Mouse (Mus musculus) liver, adult 2 months (tissue): ENCODE results near the gene Hnrnpul2. TPM values are rescaled to one million over a fixed set of nuclear protein-coding genes. Genes with fewer than 3 reads are reported as not detected.

Source experiments
- DNase-seq: peaks from one replicate; pipeline ENCODE4 v3.0.0-alpha.2; 2011; ENCODE audit warnings: low read depth, low spot score; ENCODE audit errors: extremely low read depth
- H3K27ac ChIP-seq: fragments of 200-500 bp; replicated peaks from 2 replicates; pipeline ENCODE4 v1.5.1; 2012; ENCODE audit warnings: low read depth, mild to moderate bottlenecking, control low read depth, inconsistent platforms, low read length; ENCODE audit not compliant: insufficient read depth
- H3K27me3 ChIP-seq: fragments of 200-500 bp; 2 replicates; pipeline ENCODE4 v1.6.1; 2012; ENCODE audit warnings: mild to moderate bottlenecking, moderate library complexity, low read length, inconsistent platforms; ENCODE audit not compliant: control insufficient read depth, insufficient read depth
- H3K36me3 ChIP-seq: fragments of 200-500 bp; 2 replicates; pipeline ENCODE4 v1.6.1; 2012; ENCODE audit warnings: low read length, inconsistent platforms; ENCODE audit not compliant: control insufficient read depth, insufficient read depth
- H3K4me1 ChIP-seq: fragments of 200-500 bp; 2 replicates; pipeline ENCODE4 v1.6.1; 2011; ENCODE audit warnings: low read length; ENCODE audit not compliant: control insufficient read depth, insufficient read depth
- H3K4me3 ChIP-seq: fragments of 200-500 bp; 2 replicates; pipeline ENCODE4 v1.5.1; 2011; ENCODE audit warnings: low read depth, mild to moderate bottlenecking, control low read depth, low read length, moderate library complexity; ENCODE audit not compliant: insufficient read depth
- H3K79me2 ChIP-seq: fragments of 200-500 bp; 2 replicates; pipeline ENCODE4 v1.6.1; 2012; ENCODE audit warnings: inconsistent platforms, mild to moderate bottlenecking, low read length, moderate library complexity; ENCODE audit not compliant: control insufficient read depth, insufficient read depth
- H3K9ac ChIP-seq: fragments of 200-500 bp; 2 replicates; pipeline ENCODE4 v1.6.1; 2012; ENCODE audit warnings: low read depth, mild to moderate bottlenecking, control low read depth, inconsistent platforms, low read length
- CTCF ChIP-seq: fragments of 200-500 bp; IDR thresholded peaks from 2 replicates; pipeline ENCODE4 v1.5.1; 2011; ENCODE audit warnings: low read depth, low read length, control low read depth
- POLR2A ChIP-seq: fragments of 200-500 bp; IDR thresholded peaks from 2 replicates; pipeline ENCODE4 v1.6.1; 2011; ENCODE audit warnings: low read length, control low read depth; ENCODE audit not compliant: insufficient read depth; ENCODE audit errors: extremely low read depth
- WGBS: fragments of 180-500 bp; shearing (Covaris S2); methylation state at CpG from one replicate; pipeline ENCODE4 v1.1.7; 2018; 5-methylcytosine and 5-hydroxymethylcytosine counted together
- polyA plus RNA-seq: library from polyadenylated mRNA; depleted of rRNA; stranded (reverse); fragments of >200 nt; gene quantifications from 2 replicates; pipeline ENCODE4 v1.2.3, GENCODE M21; 2012; rRNA removed
- total RNA-seq: library from RNA; depleted of rRNA; stranded (reverse); fragments of >200 nt; gene quantifications from 2 replicates; pipeline ENCODE4 v1.2.3, GENCODE M21; 2014; rRNA removed

Gene Hnrnpul2
- total and polyA plus RNA-seq, 2 experiments: 11.2 to 19.5 TPM

DNA sequence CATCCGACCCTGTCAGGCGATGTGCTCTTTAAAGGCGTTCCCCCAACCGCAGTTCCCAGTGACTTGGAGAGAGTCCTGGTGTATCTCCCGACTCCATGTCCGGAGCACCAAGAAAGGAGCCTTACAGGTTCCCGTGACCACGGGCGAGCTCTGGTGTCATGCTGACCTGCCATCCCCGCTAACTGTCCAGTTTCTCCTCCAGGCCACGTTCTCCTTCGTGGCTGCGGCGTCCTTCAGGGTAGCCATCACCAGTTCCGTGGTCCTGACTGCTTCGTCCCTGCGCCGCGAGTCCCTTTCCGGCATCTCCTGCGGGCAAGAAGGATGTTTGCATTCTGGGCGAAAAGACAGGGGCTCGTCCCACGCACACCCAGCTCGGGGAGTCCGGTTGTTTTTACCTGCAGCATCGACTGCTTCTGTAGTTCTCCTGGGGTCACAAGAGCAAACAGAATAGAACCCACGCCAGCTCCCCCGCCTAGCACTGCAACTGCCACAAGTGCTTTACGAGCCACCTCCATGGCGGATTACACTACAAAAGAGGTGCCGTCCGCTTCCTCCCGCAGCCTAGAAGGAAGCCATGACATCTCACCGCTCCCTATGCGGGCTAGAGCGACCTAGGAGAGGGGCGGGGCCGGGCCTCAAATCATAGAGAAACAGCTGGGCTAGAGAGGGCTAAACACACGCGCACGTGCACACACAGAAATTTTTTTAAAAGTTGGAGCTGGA is 60.7 kb downstream of the Hnrnpul2 start, which contains the start of gene Uqcc3:
Uqcc3 (minus strand) TSS at position 613 of the 723 bp plus-strand sequence.
- peak; percentile 73; the same call in 1 of the 2 replicates for TF ChIP-seq POLR2A
- no peak for TF ChIP-seq CTCF
- H3K9ac ChIP-seq: peak within 1 kb of the TSS; percentile 90
- H3K4me3 ChIP-seq: peak within 1 kb of the TSS; percentile 85
- peak within 1 kb of the TSS; percentile 70 for H3K27ac ChIP-seq
- peak; percentile 86 for DNase-seq
- under 1% methylated on average over 42 of the region's 42 CpGs for WGBS
- H3K27me3 ChIP-seq: no peaks in the 10 kb centered on the region
- peaks cover 3% of the 10 kb centered on the region for H3K36me3 ChIP-seq
- H3K79me2 ChIP-seq: no peaks in the 10 kb centered on the region
- H3K4me1 ChIP-seq: peaks cover 5% of the 10 kb centered on the region; the same call in 1 of the 2 replicates

DNA sequence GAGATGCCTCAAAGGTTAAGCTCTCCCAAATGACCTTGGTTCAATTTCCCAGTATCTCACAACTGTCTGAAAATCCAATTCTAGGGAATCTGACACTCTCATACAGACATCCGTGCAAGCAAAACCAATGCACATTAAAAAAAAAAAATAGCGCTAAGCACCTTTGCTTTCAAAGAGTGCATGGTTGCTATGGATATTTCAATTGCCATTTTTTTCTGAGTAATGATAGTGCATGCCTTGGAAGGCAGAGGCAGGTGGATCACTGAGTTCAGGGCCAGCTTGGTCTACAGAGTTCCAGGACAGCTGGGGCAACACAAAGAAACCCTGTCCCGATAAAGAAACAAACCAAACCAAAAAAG is 61.2 kb downstream of the Hnrnpul2 start:
- H3K4me3 ChIP-seq: peak overlapping the region; percentile 85; the same call in 1 of the 2 replicates
- H3K27ac ChIP-seq: no peak overlapping the region
- no peak for DNase-seq
- TF ChIP-seq CTCF (no peak), POLR2A (no peak)
- H3K4me1 ChIP-seq: peaks cover 5% of the 10 kb centered on the region; the same call in 1 of the 2 replicates
- H3K27me3 ChIP-seq: no peaks in the 10 kb centered on the region
- H3K79me2 ChIP-seq: no peaks in the 10 kb centered on the region
- WGBS: 4% methylated on average over 3 of the region's 3 CpGs
- no peak overlapping the region for H3K9ac ChIP-seq
- peaks cover 2% of the 10 kb centered on the region; the same call in 1 of the 2 replicates for H3K36me3 ChIP-seq

DNA sequence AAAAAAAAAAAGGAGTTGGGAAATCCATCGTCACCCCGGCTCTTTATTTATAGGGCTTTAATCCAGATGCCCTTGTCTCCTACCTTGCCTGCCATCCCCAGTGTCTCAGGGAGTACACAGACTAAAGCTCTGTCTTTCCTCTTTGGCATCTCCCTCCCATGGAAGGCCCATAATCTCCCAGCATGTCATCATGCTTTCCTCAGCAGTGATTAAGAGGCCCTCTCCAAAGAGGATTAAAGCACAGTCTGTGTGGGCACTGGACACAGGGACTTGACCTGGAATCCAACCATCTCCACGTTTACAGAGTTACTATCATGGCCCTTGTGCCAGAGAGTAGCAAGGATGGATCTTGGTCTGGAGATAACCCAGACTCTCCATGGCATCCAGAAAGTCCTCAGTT is 63.8 kb downstream of the Hnrnpul2 start, which contains the start of the genes Lbhd1 and Gm49403:
Lbhd1 (plus strand) TSS at position 117 of the 400 bp plus-strand sequence.
Gm49403 (plus strand) TSS at position 315 of the 400 bp plus-strand sequence.
- Histone ChIP-seq H3K4me3 (no peak within 1 kb of the TSS), H3K27ac (no peak within 1 kb of the TSS), H3K9ac (no peak within 1 kb of the TSS), H3K4me1 (peaks cover 9% of the 10 kb centered on the region), H3K36me3 (no peaks in the 10 kb centered on the region; the same call in 1 of the 2 replicates), H3K79me2 (no peaks in the 10 kb centered on the region), H3K27me3 (no peaks in the 10 kb centered on the region)
- WGBS: 80% methylated on average over 3 of the region's 3 CpGs
- no peak for TF ChIP-seq POLR2A
- TF ChIP-seq CTCF: no peak
- DNase-seq: no peak

Other genes starting within 250 kb of the Hnrnpul2 start
Only the 30 nearest of the 33 such genes appear.
- gene Chrm1, start 156.2 kb upstream of the Hnrnpul2 start, total RNA-seq: 0.07 and 0.46 TPM in 2 replicates
- 0.36 and 0.50 TPM in 2 replicates for gene Chrm1, start 156.2 kb upstream of the Hnrnpul2 start, polyA plus RNA-seq
- 30.2 and 37.6 TPM in 2 replicates for gene Slc3a2, start 96.6 kb upstream of the Hnrnpul2 start, total RNA-seq
- 62.9 and 71.6 TPM in 2 replicates for gene Slc3a2, start 96.6 kb upstream of the Hnrnpul2 start, polyA plus RNA-seq
- gene Wdr74, start 84.2 kb upstream of the Hnrnpul2 start, total RNA-seq: 12.5 and 16.6 TPM in 2 replicates
- gene Wdr74, start 84.2 kb upstream of the Hnrnpul2 start, polyA plus RNA-seq: 23.8 and 28.9 TPM in 2 replicates
- 0.83 TPM in 1 of 2 replicates, not detected in the other for gene 1700092M07Rik, start 79.3 kb upstream of the Hnrnpul2 start, total RNA-seq
- gene 1700092M07Rik, start 79.3 kb upstream of the Hnrnpul2 start, polyA plus RNA-seq: not detected in 2 replicates
- gene Stx5a, start 78.6 kb upstream of the Hnrnpul2 start, total RNA-seq: 43.5 and 46.8 TPM in 2 replicates
- gene Stx5a, start 78.6 kb upstream of the Hnrnpul2 start, polyA plus RNA-seq: 42.0 and 62.1 TPM in 2 replicates
- 16.2 and 22.3 TPM in 2 replicates for gene Nxf1, start 62.9 kb upstream of the Hnrnpul2 start, total RNA-seq
- 27.3 and 43.1 TPM in 2 replicates for gene Nxf1, start 62.9 kb upstream of the Hnrnpul2 start, polyA plus RNA-seq
- 50.3 and 66.9 TPM in 2 replicates for gene Tmem223, start 49.0 kb upstream of the Hnrnpul2 start, total RNA-seq
- gene Tmem223, start 49.0 kb upstream of the Hnrnpul2 start, polyA plus RNA-seq: 93.1 and 122 TPM in 2 replicates
- gene Tmem179b, start 45.5 kb upstream of the Hnrnpul2 start, total RNA-seq: 28.4 and 29.8 TPM in 2 replicates
- 68.8 and 85.1 TPM in 2 replicates for gene Tmem179b, start 45.5 kb upstream of the Hnrnpul2 start, polyA plus RNA-seq
- gene Taf6l, start 33.6 kb upstream of the Hnrnpul2 start, total RNA-seq: 4.7 and 5.2 TPM in 2 replicates
- gene Taf6l, start 33.6 kb upstream of the Hnrnpul2 start, polyA plus RNA-seq: 5.1 and 5.3 TPM in 2 replicates
- 25.2 and 26.6 TPM in 2 replicates for gene Polr2g, start 21.4 kb upstream of the Hnrnpul2 start, total RNA-seq
- 12.9 and 13.2 TPM in 2 replicates for gene Polr2g, start 21.4 kb upstream of the Hnrnpul2 start, polyA plus RNA-seq
- gene Zbtb3, start 17.5 kb upstream of the Hnrnpul2 start, total RNA-seq: 0.20 and 0.37 TPM in 2 replicates
- 0.31 and 0.43 TPM in 2 replicates for gene Zbtb3, start 17.5 kb upstream of the Hnrnpul2 start, polyA plus RNA-seq
- 15.6 and 18.5 TPM in 2 replicates for gene Ttc9c, start 677 bp upstream of the Hnrnpul2 start, total RNA-seq
- gene Ttc9c, start 677 bp upstream of the Hnrnpul2 start, polyA plus RNA-seq: 8.1 and 8.3 TPM in 2 replicates
- 6.1 and 8.2 TPM in 2 replicates for gene AC129217.1, start 9.8 kb downstream of the Hnrnpul2 start, total RNA-seq
- gene AC129217.1, start 9.8 kb downstream of the Hnrnpul2 start, polyA plus RNA-seq: 1.7 TPM in 1 of 2 replicates, not detected in the other
- gene Bscl2, start 17.5 kb downstream of the Hnrnpul2 start, total RNA-seq: 27.7 and 30.5 TPM in 2 replicates
- gene Bscl2, start 17.5 kb downstream of the Hnrnpul2 start, polyA plus RNA-seq: 131 and 137 TPM in 2 replicates
- gene Gng3, start 19.2 kb downstream of the Hnrnpul2 start, total RNA-seq: not detected in 2 replicates
- gene Gng3, start 19.2 kb downstream of the Hnrnpul2 start, polyA plus RNA-seq: 0.05 TPM in 1 of 2 replicates, not detected in the other
- 0.07 and 0.09 TPM in 2 replicates for gene Lrrn4cl, start 30.8 kb downstream of the Hnrnpul2 start, total RNA-seq
- 0.06 and 0.07 TPM in 2 replicates for gene Lrrn4cl, start 30.8 kb downstream of the Hnrnpul2 start, polyA plus RNA-seq
- gene Ubxn1, start 51.5 kb downstream of the Hnrnpul2 start, total RNA-seq: 82.7 and 88.4 TPM in 2 replicates
- gene Ubxn1, start 51.5 kb downstream of the Hnrnpul2 start, polyA plus RNA-seq: 128 and 133 TPM in 2 replicates
- 21.3 and 27.7 TPM in 2 replicates for gene Uqcc3, start 60.9 kb downstream of the Hnrnpul2 start, total RNA-seq
- gene Uqcc3, start 60.9 kb downstream of the Hnrnpul2 start, polyA plus RNA-seq: 32.6 and 38.8 TPM in 2 replicates
- gene Lbhd1, start 63.7 kb downstream of the Hnrnpul2 start, total RNA-seq: 2.5 and 3.4 TPM in 2 replicates
- gene Lbhd1, start 63.7 kb downstream of the Hnrnpul2 start, polyA plus RNA-seq: 1.2 and 1.3 TPM in 2 replicates
- gene Gm49403, start 63.9 kb downstream of the Hnrnpul2 start, total RNA-seq: not detected in 2 replicates
- not detected in 2 replicates for gene Gm49403, start 63.9 kb downstream of the Hnrnpul2 start, polyA plus RNA-seq
- gene 1810009A15Rik, start 68.8 kb downstream of the Hnrnpul2 start, total RNA-seq: 23.5 and 34.0 TPM in 2 replicates
- 10.8 and 13.6 TPM in 2 replicates for gene 1810009A15Rik, start 68.8 kb downstream of the Hnrnpul2 start, polyA plus RNA-seq
- 3.4 TPM in 1 of 2 replicates, not detected in the other for gene Gm49416, start 68.9 kb downstream of the Hnrnpul2 start, total RNA-seq
- gene Gm49416, start 68.9 kb downstream of the Hnrnpul2 start, polyA plus RNA-seq: 1.1 TPM in 1 of 2 replicates, not detected in the other
- 3.8 and 5.6 TPM in 2 replicates for gene Ints5, start 73.0 kb downstream of the Hnrnpul2 start, total RNA-seq
- gene Ints5, start 73.0 kb downstream of the Hnrnpul2 start, polyA plus RNA-seq: 13.2 and 15.9 TPM in 2 replicates
- gene Ganab, start 78.1 kb downstream of the Hnrnpul2 start, total RNA-seq: 111 and 132 TPM in 2 replicates
- gene Ganab, start 78.1 kb downstream of the Hnrnpul2 start, polyA plus RNA-seq: 127 and 140 TPM in 2 replicates
- 16.8 and 22.6 TPM in 2 replicates for gene B3gat3, start 100.4 kb downstream of the Hnrnpul2 start, total RNA-seq
- gene B3gat3, start 100.4 kb downstream of the Hnrnpul2 start, polyA plus RNA-seq: 88.7 and 101 TPM in 2 replicates
- 1.7 and 2.3 TPM in 2 replicates for gene Rom1, start 109.3 kb downstream of the Hnrnpul2 start, total RNA-seq
- 5.0 and 7.8 TPM in 2 replicates for gene Rom1, start 109.3 kb downstream of the Hnrnpul2 start, polyA plus RNA-seq
- 7.4 and 7.9 TPM in 2 replicates for gene Eml3, start 109.5 kb downstream of the Hnrnpul2 start, total RNA-seq
- 20.2 and 26.2 TPM in 2 replicates for gene Eml3, start 109.5 kb downstream of the Hnrnpul2 start, polyA plus RNA-seq
- 25.6 and 27.1 TPM in 2 replicates for gene Mta2, start 121.9 kb downstream of the Hnrnpul2 start, total RNA-seq
- gene Mta2, start 121.9 kb downstream of the Hnrnpul2 start, polyA plus RNA-seq: 11.2 and 12.1 TPM in 2 replicates
- gene Tut1, start 133.8 kb downstream of the Hnrnpul2 start, total RNA-seq: 6.0 and 6.2 TPM in 2 replicates
- 9.6 and 14.6 TPM in 2 replicates for gene Tut1, start 133.8 kb downstream of the Hnrnpul2 start, polyA plus RNA-seq
- 101 and 117 TPM in 2 replicates for gene Eef1g, start 147.0 kb downstream of the Hnrnpul2 start, total RNA-seq
- gene Eef1g, start 147.0 kb downstream of the Hnrnpul2 start, polyA plus RNA-seq: 99.1 and 107 TPM in 2 replicates